Mouse (Mus musculus): ENCODE measurements around the gene Clec5a.
A peak's percentile ranks its signal among the peaks of the same experiment; 100 is the strongest.
"Not testable (repeated sequence)": the region's sequence is repeated elsewhere in the genome, so short reads cannot be mapped to it uniquely, and the experiment has no call there.

Clec5a gene

DNA sequence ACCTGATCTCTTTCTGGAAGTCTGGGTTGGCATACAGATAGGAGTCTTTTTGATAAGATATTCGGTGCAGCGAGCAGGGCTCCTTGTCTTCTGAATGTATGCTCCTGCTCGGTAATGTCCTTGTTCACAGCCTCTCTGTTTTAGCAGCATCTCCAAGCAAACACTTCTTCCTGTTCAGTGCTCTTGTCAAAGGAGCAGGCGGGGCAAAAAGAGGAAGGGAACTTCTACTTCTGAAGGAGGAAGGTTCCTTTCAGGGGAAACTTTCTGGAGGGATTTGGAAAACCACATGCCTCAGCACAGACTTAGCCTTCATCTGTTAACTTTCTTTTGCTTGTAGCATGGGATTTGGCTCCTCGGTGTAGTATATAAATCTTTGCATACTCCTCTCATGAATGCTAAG is at the start of gene Clec5a:
Gene Clec5a, minus strand, starts transcription at position 177 of the 400 bp plus-strand sequence.
- no peak for DNase-seq (ENCODE audit: low read depth)

DNA sequence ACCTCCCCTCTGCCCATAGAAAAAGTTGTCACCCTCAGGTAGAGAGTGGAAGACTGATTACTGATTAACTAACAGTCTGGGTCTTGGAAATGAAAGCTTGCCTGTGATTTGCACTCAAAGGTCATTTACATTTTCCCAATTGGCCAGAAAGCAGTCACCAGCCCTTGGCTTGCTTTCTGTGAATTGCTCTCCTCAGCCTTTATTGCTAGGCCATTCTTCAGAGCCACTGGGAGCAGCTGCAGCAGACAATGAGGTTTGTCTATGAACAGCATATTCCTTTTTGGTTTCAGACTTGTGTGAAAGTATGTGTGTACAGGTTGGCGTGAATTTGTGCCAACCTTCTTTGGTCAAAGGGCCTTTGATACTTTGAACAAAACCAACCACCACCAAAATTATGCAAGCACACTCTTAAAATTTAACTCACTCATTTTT is 49.0 kb upstream of the Clec5a start:
- no peak for DNase-seq (ENCODE audit: low read depth)

DNA sequence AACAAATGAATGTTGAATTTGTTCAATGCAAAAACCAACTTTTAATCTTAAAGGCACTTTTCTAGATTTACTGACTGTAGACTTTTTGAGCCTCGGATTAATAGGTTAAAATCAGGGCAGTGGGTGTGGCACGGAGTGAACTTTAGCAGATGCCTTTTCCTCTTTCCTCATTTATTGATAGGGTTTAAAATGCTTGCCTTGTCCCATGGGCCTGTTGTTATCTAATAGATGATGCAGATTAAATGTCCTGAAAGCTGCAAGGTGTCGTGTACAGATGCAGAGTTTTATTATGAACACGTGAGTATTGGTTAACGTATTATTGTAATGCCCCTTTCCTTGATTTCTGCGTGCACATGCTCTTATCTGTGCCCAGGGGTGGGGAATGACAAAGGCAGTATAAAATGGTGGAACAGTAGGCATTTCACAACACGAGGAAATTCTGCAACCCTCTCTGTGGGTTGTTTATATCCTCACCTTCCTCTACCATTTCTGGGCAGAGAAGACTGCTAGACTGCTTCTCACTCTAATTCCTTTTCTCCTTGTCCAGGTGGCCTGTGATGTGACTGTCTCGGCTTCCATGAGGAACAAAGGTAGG is 42.9 kb upstream of the Clec5a start, which contains the start of gene Mgam:
Gene Mgam, plus strand, starts transcription at position 426 of the 595 bp plus-strand sequence.
- no peak for DNase-seq (ENCODE audit: low read depth)

GRCm38 (mm10) chr6:40626111-40626510 is 40.5 kb upstream of the Clec5a start:
- no peak for DNase-seq (ENCODE audit: low read depth)

GRCm38 (mm10) chr6:40617965-40618364 is 32.3 kb upstream of the Clec5a start:
- peak; percentile 50 for DNase-seq (ENCODE audit: low read depth)

DNA sequence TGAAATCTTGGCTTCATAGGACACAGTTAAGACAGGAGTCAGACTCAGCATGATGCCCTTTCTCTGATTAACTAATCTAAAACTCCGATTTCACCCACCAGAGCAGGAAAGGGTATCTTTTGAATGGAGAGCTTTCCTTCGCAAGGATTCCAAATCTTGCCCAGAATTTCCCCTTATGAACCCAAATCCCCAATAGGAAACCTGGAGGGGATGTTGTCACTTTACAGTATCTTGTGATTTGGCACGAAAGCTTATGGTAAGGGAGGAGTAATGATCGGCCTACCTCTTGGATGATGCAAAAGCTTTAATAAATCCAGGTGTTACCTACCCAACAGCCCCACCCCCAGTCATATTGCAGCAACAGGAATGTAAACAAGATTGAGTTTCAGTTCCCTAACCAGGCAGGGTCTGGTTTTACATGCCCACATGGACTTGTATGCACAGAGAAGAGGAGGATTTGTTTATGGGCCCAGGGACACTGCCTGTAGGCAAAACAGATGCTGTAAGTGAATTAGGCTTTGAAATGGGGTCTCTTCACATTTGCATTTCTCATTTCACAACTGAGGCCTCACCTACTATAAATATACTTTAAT is 27.7 kb upstream of the Clec5a start, which contains the start of gene Tas2r138:
Gene Tas2r138, minus strand, starts transcription at position 51 of the 593 bp plus-strand sequence.
- no peak for DNase-seq (ENCODE audit: low read depth)

DNA sequence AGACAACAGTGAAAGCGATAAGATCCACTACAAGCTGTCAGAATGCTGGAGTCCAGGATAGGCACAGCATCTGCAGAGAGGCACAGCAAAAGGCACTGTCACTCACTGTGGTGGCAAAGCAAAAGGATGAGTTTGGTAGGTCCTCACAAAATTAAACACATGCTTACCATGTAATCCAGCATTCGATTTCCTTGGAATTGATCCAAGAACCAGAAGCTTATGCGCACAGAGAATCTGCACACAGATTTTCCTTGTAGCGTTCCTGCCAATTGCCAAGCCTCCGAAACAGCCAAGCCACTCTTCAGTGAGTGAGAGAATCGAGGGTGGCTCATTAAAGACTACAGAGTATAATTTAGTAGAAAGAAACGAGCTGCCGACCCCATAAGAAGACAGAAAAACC is 24.6 kb upstream of the Clec5a start:
- no peak for DNase-seq (ENCODE audit: low read depth)

- no peak for DNase-seq (ENCODE audit: low read depth)
Measured at GRCm38 (mm10) chr6:40607431-40607830, 21.8 kb upstream of the Clec5a start.

- not testable (repeated sequence) for DNase-seq (ENCODE audit: low read depth)
Measured at GRCm38 (mm10) chr6:40598546-40598945, 12.9 kb upstream of the Clec5a start.

DNA sequence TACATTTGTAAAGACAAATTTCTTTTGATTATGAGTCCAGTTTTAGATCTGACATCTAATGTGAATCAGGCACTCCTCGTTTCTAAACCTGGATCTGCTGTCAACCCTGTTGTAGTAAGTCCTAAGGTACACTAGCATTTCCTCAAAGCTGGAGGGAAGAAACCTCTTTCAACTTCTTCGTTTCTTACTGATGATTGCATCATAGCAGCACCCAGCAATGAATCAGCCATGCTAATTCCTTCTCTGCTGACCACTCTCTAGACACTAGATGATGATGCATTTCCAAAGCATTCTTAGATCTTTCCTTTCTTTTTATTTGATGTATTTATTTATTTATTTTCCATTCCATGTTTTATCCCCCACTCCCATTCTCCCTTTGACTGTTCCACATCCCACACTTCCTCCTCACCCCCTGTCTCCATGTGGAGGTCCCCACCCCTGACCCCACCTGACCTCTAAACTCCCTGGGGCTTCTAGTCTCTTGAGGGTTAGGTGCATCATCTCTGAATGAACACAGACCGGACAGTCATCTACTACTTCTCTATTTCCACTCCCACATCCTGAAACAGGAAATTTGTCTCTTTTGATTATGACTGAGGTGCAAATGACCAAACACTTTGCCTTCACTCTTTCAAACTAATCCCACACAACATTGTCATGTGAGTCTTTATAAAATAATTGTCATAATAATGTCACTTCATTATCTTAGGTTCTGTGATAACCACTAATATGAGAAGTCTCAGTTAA is 9.4 kb upstream of the Clec5a start:
- no peak for DNase-seq (ENCODE audit: low read depth)

- no peak for DNase-seq (ENCODE audit: low read depth)
Measured at GRCm38 (mm10) chr6:40588346-40588745, 2.7 kb upstream of the Clec5a start.

- no peak for DNase-seq (ENCODE audit: low read depth)
Measured at GRCm38 (mm10) chr6:40584336-40584735, 1.3 kb downstream of the Clec5a start.

DNA sequence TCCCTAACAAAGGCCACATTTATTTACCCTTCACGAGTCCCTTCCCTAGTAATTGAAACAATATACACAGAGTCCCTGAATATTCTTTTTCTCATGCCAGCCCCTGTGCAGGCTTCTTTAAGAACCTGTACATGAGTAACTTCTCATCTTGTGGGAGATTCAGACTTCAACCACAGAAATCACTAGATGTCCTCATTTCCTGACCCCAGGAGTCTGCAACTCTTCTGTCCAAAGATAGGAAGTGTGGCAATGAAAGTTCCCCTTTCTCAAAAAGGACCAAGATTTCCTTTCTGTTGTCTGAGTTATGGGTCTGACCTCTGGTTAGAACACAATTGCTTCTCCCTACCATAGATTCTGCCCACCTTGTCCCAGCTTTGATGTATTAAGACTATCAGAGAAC is 9.3 kb downstream of the Clec5a start:
- no peak for DNase-seq (ENCODE audit: low read depth)

GRCm38 (mm10) chr6:40573618-40574017 is 12.0 kb downstream of the Clec5a start:
- no peak for DNase-seq (ENCODE audit: low read depth)

- DNase-seq (ENCODE audit: low read depth): no peak
Measured at GRCm38 (mm10) chr6:40569187-40569586, 16.4 kb downstream of the Clec5a start, which contains the start of gene Olfr460. Gene Olfr460 (plus strand): TSS chr6:40569487.

DNA sequence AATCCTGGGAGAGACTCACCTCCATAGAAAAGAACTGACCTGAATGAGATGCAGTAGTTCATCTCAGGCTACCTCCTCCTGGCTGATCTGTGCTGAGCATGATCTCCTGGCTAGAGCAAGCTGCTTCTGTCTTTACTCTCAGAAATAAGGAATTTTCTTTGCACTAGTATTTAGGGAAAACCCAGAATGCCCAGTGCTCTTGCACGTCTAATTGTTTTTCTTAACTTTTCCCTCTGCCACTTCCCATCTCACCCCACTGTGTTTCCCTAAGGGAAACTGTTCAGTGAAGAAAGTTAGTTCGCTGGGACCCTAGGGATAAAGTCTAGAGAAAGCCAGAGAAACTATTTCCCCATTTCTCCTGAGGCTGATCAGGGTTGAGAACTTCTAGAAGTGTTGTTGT is 30.7 kb downstream of the Clec5a start, which contains the start of gene Olfr461:
Gene Olfr461, minus strand, starts transcription at position 101 of the 400 bp plus-strand sequence.
- no peak for DNase-seq (ENCODE audit: low read depth)

- DNase-seq (ENCODE audit: low read depth): no peak
Measured at GRCm38 (mm10) chr6:40544690-40545089, 40.9 kb downstream of the Clec5a start.

Measured in induced T-regulatory cell, adult 2 months (primary cell).